Mouse (Mus musculus) spleen, adult 2 months (tissue): ENCODE results near the gene Ccdc153. TPM values are rescaled to one million over a fixed set of nuclear protein-coding genes. Genes with fewer than 3 reads are reported as not detected.

Experiments used
- DNase-seq, 2 experiments: peaks; one replicate each; pipeline versions ENCODE4 v3.0.0 to v3.0.0-alpha.2; 2012 to 2021; ENCODE audit warnings: low spot score in 2 of 2, low read depth in 1 of 2
- H3K27ac ChIP-seq: fragments of 200-500 bp; 2 replicates; pipeline ENCODE4 v1.5.1; 2012; ENCODE audit warnings: low read length, inconsistent platforms; ENCODE audit not compliant: insufficient read depth
- H3K27me3 ChIP-seq: fragments of 200-500 bp; 2 replicates; pipeline ENCODE4 v1.6.1; 2012; ENCODE audit warnings: mild to moderate bottlenecking, moderate library complexity, low read length, inconsistent platforms; ENCODE audit not compliant: control insufficient read depth, insufficient read depth
- H3K36me3 ChIP-seq: fragments of 200-500 bp; 2 replicates; pipeline ENCODE4 v1.6.1; 2012; ENCODE audit warnings: mild to moderate bottlenecking, low read length, inconsistent platforms; ENCODE audit not compliant: control insufficient read depth, insufficient read depth
- H3K4me1 ChIP-seq: fragments of 200-500 bp; 2 replicates; pipeline ENCODE4 v1.6.1; 2011; ENCODE audit warnings: inconsistent platforms; ENCODE audit not compliant: control insufficient read depth, insufficient read depth, insufficient read length
- H3K4me3 ChIP-seq: fragments of 200-500 bp; 2 replicates; pipeline ENCODE4 v1.5.1; 2011; ENCODE audit warnings: mild to moderate bottlenecking, inconsistent platforms; ENCODE audit not compliant: insufficient read depth, insufficient read length; ENCODE audit errors: extremely low read depth
- CTCF ChIP-seq: fragments of 200-500 bp; IDR thresholded peaks from 2 replicates; pipeline ENCODE4 v1.5.1; 2011; ENCODE audit warnings: mild to moderate bottlenecking, inconsistent platforms; ENCODE audit not compliant: insufficient read depth, insufficient read length, insufficient replicate concordance; ENCODE audit errors: extremely low read depth
- POLR2A ChIP-seq: fragments of 200-500 bp; IDR thresholded peaks from 2 replicates; pipeline ENCODE4 v1.6.1; 2011; ENCODE audit warnings: low read depth, low read length, inconsistent platforms
- whole genome bisulfite sequencing: fragments of 180-500 bp; shearing (Covaris S2); methylation state at CpG from one replicate; pipeline ENCODE4 v1.1.7; 2018; 5-methylcytosine and 5-hydroxymethylcytosine counted together
- polyA plus RNA-seq: library from polyadenylated mRNA; depleted of rRNA; stranded (reverse); fragments of >200 nt; gene quantifications from 2 replicates; pipeline ENCODE4 v1.2.3, GENCODE M21; 2012

Gene Ccdc153
- polyA plus RNA-seq, 1 experiment = not detected

DNA sequence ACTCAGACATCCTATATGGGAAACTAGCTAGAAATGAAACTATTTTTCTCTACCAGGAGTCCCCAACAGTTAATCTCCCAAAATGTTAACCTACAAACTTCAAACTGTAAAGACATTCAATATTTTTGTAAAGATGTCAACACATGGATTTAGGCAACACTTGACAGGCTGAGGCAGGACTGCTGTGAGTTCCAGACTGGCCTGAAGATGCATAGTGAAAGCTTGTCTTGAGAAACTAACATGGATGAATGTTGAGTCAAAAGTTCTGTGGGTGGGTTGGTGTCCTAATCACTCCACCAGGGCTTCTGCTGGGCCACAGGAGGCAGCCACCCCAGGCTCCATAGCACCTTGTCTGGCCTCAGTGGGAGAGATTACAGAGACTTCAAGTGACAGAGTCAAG is 8.9 kb upstream of the Ccdc153 start:
- no peak overlapping the region; the same call in 1 of the 2 replicates for H3K4me3 ChIP-seq
- DNase-seq = no peak
- H3K27me3 ChIP-seq = no peaks in the 10 kb centered on the region
- no peaks in the 10 kb centered on the region for H3K36me3 ChIP-seq
- H3K27ac ChIP-seq = 0 out of 2 replicates have a peak overlapping the region, but pooled peaks have one; percentile 5
- H3K4me1 ChIP-seq = peaks cover 14% of the 10 kb centered on the region
- no peak for TF ChIP-seq CTCF
- TF ChIP-seq POLR2A = no peak

DNA sequence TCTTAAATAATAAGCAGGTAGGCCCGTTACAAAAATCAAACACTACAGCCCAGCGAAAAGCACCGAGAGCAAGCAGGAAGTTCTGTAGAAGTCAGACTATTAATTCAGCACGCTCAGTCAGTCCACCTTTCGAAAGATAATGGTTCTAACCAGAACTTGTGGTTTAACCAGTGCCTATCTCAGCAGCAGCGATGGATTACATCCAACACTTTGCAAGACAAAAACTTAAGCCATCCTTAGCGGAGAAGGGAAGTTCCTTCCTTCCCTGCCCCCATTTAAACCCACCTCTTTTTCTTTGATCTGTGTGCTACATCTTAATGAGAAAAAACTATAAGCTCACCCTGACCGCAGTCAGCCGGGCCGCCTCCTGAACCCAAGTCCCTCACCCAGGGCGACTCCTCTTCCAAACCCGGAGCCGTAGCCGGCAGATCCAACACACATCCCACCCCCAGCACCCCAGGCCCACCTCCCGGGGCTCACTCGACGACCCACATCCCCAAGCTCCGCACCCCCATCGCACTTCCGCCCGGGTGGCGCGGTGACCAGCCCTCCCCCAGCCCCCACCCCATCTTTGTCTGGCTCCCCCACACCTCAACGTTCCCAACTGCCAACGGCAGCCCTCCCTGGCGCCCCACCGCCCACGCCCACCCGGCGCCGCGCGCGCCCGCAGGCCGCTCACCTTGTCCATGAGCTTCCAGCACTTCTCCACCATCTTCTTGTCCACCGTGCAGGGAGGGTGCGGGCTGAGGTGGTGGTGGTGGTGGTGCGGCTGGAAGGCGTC is 7.3 kb upstream of the Ccdc153 start:
- Histone ChIP-seq H3K4me3 (peak overlapping the region; percentile 100), H3K4me1 (peaks cover 19% of the 10 kb centered on the region), H3K27me3 (no peaks in the 10 kb centered on the region), H3K36me3 (no peaks in the 10 kb centered on the region), H3K27ac (peak overlapping the region; percentile 95)
- no peak for TF ChIP-seq CTCF
- WGBS = 1% methylated on average over 38 of the region's 40 CpGs
- no peak for DNase-seq

DNA sequence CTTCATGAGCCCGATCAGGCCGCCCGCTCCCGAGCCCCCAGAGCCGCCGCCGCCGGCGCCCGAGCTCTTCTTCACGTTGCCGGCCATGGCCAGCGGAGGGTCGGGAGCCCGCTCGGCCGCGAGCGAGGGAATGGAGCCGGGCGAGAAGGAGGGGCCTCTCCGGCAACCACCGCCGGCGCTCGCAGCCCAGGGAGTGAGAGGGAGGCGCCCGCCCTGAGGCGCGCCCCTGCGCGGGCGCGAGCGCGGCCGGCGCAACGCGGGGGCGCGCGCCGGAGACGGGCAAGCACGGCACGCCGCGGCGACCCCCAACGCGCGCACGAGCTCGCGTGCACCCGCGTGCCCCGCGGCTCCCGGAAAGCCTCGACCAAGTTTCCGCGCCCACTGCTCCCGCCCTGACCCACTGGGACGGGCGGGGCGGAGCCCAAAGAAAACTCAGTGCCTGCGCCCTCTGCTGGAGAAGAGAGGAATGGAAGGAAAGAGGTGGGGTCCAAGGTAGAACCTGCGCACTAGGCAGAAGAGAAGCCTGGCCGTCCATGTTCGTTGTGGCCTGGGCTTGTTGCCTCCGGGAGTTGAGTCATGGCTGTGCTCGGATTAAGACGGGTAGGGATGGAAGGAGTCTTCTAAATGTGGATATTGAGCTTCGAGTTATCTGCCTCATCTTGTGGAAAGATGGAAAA is 6.5 kb upstream of the Ccdc153 start, which contains the start of gene Cbl:
TSS of gene Cbl (minus strand) at position 248 of the 677 bp plus-strand sequence.
- Histone ChIP-seq H3K4me1 (peaks cover 25% of the 10 kb centered on the region), H3K4me3 (peak within 1 kb of the TSS; percentile 100), H3K36me3 (no peaks in the 10 kb centered on the region), H3K27me3 (no peaks in the 10 kb centered on the region), H3K27ac (peak within 1 kb of the TSS; percentile 95)
- TF ChIP-seq CTCF (peak; percentile 86), POLR2A (peak; percentile 59)
- peak; percentile 94 to 98 for DNase-seq
- under 1% methylated on average over 74 of the region's 76 CpGs for WGBS

DNA sequence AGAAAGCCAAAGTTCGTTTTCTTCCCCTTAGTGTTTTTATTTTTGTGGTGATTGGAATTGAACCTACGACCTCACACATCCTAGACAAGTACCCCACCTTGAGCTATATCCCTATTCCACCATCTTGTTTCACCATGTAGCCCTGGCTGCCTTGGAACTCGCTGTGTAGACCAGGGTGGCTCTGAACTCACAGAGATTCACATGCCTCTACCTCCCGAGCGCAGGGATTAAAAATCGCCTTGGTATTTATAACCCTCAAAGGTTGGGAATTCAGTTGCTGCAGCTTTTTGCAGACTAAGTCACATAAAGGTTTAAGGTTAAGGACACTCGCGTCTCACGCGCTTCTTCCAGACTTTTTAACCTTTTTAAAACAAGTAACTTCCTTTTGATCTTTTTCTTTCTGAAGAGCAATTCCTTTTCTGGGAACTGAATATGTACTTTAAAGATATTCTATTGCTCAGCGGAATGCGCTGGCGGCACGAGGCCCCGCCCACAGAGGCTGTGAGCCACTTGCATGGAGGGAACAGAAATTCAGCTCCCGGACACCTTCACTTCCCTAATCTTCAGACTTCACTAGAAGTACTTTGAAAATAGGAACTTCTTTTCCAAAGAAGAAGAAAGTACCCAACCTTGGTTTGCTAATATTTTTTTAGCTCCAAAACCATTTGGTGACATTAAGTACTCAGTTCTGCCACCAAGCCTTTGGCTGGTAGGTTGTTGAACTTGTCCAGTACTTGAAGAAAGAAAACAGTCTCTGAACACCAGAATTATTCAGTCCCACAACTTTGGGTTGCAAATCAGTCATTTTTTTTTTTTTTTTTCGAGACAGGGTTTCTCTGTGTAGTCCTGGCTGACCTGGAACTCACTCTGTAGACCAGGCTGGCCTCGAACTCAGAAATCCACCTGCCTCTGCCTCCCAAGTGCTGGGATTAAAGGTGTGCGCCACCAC is 5.7 kb upstream of the Ccdc153 start:
- no peaks in the 10 kb centered on the region for H3K27me3 ChIP-seq
- TF ChIP-seq POLR2A (no peak), CTCF (no peak)
- 10% methylated on average over 19 of the region's 19 CpGs for WGBS
- H3K27ac ChIP-seq = peak overlapping the region; percentile 75
- peak in 1 of 2 experiments; percentile 76 for DNase-seq
- peaks cover 25% of the 10 kb centered on the region for H3K4me1 ChIP-seq
- peak overlapping the region; percentile 51 for H3K4me3 ChIP-seq
- no peaks in the 10 kb centered on the region for H3K36me3 ChIP-seq

DNA sequence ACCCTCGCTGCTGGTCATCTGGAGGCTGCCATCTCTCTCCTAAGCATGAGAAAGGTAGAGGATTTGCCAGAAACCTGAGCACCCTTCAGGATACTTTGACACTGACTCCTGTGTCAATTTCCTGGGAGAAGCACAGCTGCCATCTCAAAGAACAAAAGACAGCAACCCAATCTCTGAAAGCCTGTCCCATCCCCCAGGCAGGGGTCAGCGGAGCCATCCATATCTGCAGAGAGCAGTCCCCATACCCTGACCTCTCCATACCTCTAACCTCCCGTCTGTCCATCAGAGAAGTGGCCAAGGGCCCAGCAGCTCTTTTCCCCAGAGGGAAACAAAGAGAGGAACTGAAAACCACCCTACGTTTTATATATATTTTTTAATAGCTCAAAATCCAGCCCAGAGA is 3.9 kb upstream of the Ccdc153 start:
- peaks cover 24% of the 10 kb centered on the region for H3K4me1 ChIP-seq
- 59% methylated on average over 4 of the region's 4 CpGs for WGBS
- DNase-seq = no peak

DNA sequence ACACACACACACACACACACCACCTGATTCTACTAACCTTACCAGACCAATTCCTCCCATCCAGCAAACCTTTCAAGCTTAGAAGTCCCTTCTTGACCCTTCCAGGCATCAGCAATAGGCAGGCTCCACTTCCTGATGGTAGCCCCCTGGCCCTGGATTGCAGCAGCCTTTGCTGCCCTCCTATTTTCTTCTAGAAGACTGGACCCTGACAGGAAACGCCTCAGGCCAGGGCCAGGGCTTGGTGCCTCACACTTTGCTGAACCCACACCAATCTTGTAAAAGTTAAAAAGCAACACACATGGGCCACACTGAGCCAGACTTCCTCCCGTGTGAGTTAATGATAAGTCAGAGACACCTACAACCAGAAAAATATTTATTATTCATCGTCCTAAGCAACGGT is 3.3 kb upstream of the Ccdc153 start:
- no peak for DNase-seq
- peaks cover 19% of the 10 kb centered on the region for H3K4me1 ChIP-seq
- no peak for TF ChIP-seq POLR2A
- no peak for TF ChIP-seq CTCF
- peak overlapping the region; percentile 75 for H3K27ac ChIP-seq
- H3K27me3 ChIP-seq = no peaks in the 10 kb centered on the region
- 69% methylated on average over 4 of the region's 4 CpGs for WGBS
- H3K4me3 ChIP-seq = no peak overlapping the region
- H3K36me3 ChIP-seq = no peaks in the 10 kb centered on the region

More for the DNA sequence above, 3.9 kb upstream of the Ccdc153 start:
- Histone ChIP-seq H3K36me3 (no peaks in the 10 kb centered on the region), H3K27ac (peak overlapping the region; percentile 75), H3K4me3 (no peak overlapping the region), H3K27me3 (no peaks in the 10 kb centered on the region)
- TF ChIP-seq POLR2A = no peak
- TF ChIP-seq CTCF = no peak
